Mouse (Mus musculus): ENCODE measurements around the gene Ctdspl. TPM values are rescaled to one million over a fixed set of nuclear protein-coding genes. Genes with fewer than 3 reads are reported as not detected.

The Ctdspl gene
- polyA plus RNA-seq, 1 experiment from 2014 or later, result 7.3 TPM

DNA sequence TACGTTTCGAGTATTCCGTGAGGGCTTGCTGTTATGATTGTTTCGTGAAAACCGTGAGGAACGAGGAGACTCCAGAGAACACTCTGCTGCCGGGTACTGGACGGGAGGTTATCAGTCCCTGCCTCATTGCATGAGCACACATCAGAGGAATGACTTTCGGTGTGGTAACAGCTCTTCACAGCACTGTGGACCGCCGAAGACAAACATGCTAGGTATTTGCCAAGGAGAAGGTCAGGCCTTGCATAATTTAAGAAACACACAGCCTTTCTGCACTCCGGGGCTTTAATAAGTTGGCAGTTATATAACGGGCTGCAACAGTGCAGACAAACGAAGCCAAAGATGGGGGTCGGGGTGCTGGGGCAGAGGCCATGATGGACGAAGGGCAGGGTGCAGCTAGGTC, 25.9 kb downstream of the Ctdspl start:
- H3K4me2 ChIP-seq (replicated peaks), result no peak overlapping the region
- no peak overlapping the region for H3K27ac ChIP-seq
- H3K27me3 ChIP-seq (replicated peaks), result no peaks in the 10 kb centered on the region
- H3K4me3 ChIP-seq, result no peak overlapping the region
- no peaks in the 10 kb centered on the region for H3K36me3 ChIP-seq
- no peak for ATAC-seq (ENCODE audit: low FRiP score, low read depth)
- 95% methylated on average over 16 of the region's 16 CpGs for WGBS
- no peaks in the 10 kb centered on the region for H3K9me3 ChIP-seq
- H3K9ac ChIP-seq, result no peak overlapping the region
- H3K4me1 ChIP-seq, result peaks cover 2% of the 10 kb centered on the region; the same call in 1 of the 2 replicates

DNA sequence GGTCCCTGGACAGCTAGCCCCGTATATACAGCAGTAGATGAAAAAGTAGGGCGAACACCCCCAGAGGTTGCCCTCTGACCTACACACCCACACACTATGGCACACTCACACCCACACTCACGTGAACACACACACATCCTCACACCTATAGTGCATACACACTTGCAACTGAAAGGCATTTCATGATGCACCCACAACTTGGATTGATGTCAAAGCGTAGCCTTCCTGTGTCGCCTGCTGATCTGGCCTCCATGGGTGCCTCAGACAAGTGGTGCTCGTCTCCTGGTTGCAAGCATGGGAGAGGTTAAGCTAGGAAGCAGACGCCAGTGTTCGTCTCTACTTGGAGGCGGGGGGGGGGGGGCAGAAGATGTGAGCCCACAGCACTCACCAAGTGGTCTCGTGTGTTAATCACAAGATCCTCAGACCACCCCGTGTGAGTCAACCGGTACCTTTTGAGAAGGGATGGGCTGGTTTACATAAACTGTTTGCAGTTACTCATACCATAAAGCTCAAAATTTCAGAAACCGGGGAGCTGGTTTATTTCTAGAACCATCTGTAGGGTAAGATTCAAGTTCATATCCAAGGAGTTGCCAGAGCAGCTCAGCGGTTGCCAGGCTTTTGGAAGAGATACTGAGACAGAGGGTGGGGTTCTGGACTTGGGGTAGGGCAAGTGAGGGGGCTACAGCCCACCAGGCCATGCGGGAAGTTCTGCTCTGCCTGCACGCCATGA, 27.4 kb downstream of the Ctdspl start:
- H3K4me2 ChIP-seq (replicated peaks), result no peak overlapping the region
- WGBS, result 94% methylated on average over 16 of the region's 16 CpGs
- H3K9me3 ChIP-seq, result no peaks in the 10 kb centered on the region
- no peak overlapping the region for H3K9ac ChIP-seq
- H3K27me3 ChIP-seq (replicated peaks), result no peaks in the 10 kb centered on the region
- H3K4me3 ChIP-seq, result no peak overlapping the region
- H3K36me3 ChIP-seq, result no peaks in the 10 kb centered on the region
- ATAC-seq (ENCODE audit: low FRiP score, low read depth), result no peak
- H3K4me1 ChIP-seq, result peaks cover 2% of the 10 kb centered on the region; the same call in 1 of the 2 replicates
- no peak overlapping the region for H3K27ac ChIP-seq

DNA sequence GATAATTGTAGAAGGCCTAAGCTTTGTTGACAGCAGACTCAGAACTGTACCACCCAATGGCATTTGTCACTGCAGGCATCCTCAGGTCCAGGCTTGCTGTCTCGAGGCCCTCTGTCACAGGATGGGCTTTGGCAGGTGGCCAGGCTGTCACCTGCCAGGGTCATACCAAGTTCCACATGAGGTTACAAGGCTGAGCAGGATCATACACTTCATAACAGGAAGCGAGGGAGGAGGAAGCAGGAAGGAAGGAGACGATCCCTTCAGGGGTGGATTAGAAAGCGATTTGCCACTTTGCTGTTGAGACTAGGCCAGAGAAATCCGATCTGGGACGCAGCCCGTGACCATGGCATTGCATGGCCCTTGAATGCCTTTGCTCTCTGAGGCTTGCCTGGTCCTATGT, 32.5 kb downstream of the Ctdspl start:
- Histone ChIP-seq H3K36me3 (no peaks in the 10 kb centered on the region), H3K4me3 (no peak overlapping the region), H3K27ac (no peak overlapping the region), H3K4me2 (replicated peaks) (no peak overlapping the region), H3K4me1 (0 out of 2 replicates have a peak, but pooled peaks cover 3% of the 10 kb centered on the region), H3K9ac (no peak overlapping the region), H3K9me3 (no peaks in the 10 kb centered on the region), H3K27me3 (replicated peaks) (no peaks in the 10 kb centered on the region)
- ATAC-seq (ENCODE audit: low FRiP score, low read depth), result no peak
- WGBS, result 88% methylated on average over 7 of the region's 7 CpGs

DNA sequence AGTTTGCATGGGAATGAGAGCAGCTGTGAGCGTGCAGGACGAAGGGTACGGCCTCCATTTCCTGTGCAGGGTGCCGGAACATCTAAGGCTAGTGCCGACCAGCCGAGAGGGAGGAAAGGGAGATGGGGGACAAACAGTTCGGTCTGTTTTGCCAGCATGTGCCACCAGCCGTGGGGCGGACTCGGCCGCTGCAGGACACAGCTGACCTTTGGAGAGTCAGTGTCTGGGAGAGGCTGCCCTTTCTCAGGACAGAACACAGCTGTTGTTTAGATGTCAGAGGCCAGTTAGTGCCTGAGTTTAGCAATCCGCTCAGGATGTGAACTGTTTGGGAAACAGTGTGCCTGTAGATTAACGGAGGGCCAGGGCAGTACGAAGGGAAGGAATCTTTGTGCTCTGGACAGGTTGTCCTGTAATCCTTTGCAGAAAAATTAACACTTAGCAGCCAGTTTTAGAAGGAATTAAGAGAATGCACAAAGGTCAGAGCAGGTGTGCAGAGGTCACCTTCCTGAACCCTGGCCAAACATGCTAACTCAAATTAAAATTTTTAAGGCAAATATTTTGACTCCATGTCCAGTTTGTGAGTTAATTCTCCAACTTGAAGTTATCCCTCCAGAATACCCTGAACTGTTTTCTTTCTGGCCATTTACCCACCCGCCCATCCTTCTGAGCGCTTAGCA, 34.3 kb downstream of the Ctdspl start:
- no peaks in the 10 kb centered on the region for H3K36me3 ChIP-seq
- no peak overlapping the region for H3K9ac ChIP-seq
- no peak overlapping the region for H3K27ac ChIP-seq
- WGBS, result 59% methylated on average over 16 of the region's 16 CpGs
- ATAC-seq (ENCODE audit: low FRiP score, low read depth), result no peak
- H3K27me3 ChIP-seq (replicated peaks), result no peaks in the 10 kb centered on the region
- H3K4me3 ChIP-seq, result no peak overlapping the region
- H3K9me3 ChIP-seq, result no peaks in the 10 kb centered on the region
- H3K4me1 ChIP-seq, result 0 out of 2 replicates have a peak, but pooled peaks cover 3% of the 10 kb centered on the region
- no peak overlapping the region for H3K4me2 ChIP-seq (replicated peaks)

DNA sequence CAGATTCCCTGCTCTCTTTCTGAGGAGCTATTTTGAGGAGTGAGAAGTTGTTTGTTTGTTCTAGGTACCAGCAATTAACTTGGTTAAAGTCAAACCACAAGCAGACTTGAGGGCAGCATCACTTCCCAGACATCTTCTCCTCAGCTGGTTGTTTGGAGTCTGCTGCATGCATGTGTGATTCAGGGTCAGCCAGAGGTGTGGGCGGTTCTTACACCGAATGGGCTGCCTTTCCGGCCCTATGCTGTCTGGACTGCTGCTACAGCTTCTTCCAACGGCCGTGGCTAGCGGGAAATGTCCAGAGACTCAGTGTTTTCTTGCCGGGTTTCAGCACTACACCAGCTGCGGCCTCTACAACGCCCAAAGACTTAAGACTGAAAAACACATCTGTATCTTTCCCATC, 36.9 kb downstream of the Ctdspl start:
- Histone ChIP-seq H3K4me2 (replicated peaks) (no peak overlapping the region), H3K9ac (no peak overlapping the region), H3K4me3 (no peak overlapping the region), H3K27me3 (replicated peaks) (no peaks in the 10 kb centered on the region), H3K27ac (no peak overlapping the region), H3K9me3 (peaks cover 6% of the 10 kb centered on the region; the same call in 1 of the 2 replicates), H3K36me3 (peaks cover 6% of the 10 kb centered on the region; the same call in 1 of the 2 replicates), H3K4me1 (0 out of 2 replicates have a peak, but pooled peaks cover 3% of the 10 kb centered on the region)
- ATAC-seq (ENCODE audit: low FRiP score, low read depth), result no peak
- WGBS, result 80% methylated on average over 9 of the region's 9 CpGs

DNA sequence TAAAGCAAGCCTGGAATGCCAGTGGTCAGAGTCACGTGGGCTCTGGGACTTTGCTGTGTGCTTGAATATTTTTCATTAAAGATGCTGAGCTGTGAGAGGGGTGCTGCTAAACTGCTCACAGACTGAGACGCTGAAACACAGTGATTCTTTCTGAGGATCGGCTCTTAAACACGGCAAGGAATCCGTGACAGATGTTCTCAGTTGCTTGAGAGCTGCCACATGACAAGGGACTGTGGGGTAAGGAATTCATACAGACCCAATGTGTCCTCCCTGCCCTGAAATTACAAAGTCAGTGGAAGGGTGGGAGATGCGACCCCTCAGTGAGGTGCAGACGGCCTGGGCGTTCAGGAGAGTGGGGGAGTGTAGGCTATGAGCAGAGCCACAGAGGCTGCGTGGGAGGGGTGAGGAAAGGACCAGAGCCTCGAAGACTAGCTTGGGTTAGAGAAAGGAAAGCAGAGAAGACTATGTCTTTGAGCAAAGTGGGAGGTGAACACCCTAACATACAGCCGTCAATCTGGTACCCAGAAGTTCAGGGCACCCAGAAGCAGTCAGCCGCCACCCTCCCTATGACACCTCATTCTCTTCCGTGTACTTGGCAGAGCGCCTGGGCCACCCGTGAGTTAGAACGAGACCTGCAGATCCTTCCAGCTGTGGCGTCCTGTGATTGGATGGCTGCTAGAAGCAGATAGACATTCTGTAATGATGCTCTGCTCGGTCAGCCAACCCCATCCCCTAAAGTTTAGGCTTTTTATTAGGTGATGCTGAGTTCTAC, 38.2 kb downstream of the Ctdspl start:
- peaks cover 6% of the 10 kb centered on the region; the same call in 1 of the 2 replicates for H3K36me3 ChIP-seq
- H3K4me3 ChIP-seq, result no peak overlapping the region
- WGBS, result 85% methylated on average over 18 of the region's 18 CpGs
- H3K9ac ChIP-seq, result no peak overlapping the region
- no peak overlapping the region for H3K27ac ChIP-seq
- no peak for ATAC-seq (ENCODE audit: low FRiP score, low read depth)
- H3K27me3 ChIP-seq (replicated peaks), result no peaks in the 10 kb centered on the region
- peaks cover 6% of the 10 kb centered on the region; the same call in 1 of the 2 replicates for H3K9me3 ChIP-seq
- H3K4me1 ChIP-seq, result 0 out of 2 replicates have a peak, but pooled peaks cover 3% of the 10 kb centered on the region
- H3K4me2 ChIP-seq (replicated peaks), result no peak overlapping the region

DNA sequence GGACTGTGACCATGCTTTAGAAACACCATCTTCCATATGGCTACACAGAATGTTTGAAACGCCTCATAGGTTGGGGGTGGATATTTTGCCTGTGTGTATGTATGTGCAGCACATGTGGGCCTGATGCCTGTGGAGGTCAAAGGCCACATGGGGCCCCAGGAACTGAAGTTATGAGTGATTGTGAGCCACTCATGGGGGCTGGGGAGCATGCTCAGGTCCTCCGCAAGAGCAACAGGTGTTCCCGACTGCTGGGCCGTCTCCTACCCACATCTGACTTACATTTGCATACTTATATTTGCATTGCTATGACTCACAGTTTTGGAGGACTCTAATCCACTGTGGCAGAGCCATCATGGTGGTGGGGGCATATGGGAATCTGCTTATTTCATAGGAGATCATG, 43.6 kb downstream of the Ctdspl start:
- 93% methylated on average over 4 of the region's 4 CpGs for WGBS
- Histone ChIP-seq H3K27me3 (replicated peaks) (no peaks in the 10 kb centered on the region), H3K4me2 (replicated peaks) (no peak overlapping the region), H3K4me3 (no peak overlapping the region), H3K4me1 (peaks cover 11% of the 10 kb centered on the region), H3K27ac (no peak overlapping the region), H3K9ac (no peak overlapping the region), H3K36me3 (peaks cover 6% of the 10 kb centered on the region; the same call in 1 of the 2 replicates), H3K9me3 (peaks cover 6% of the 10 kb centered on the region; the same call in 1 of the 2 replicates)
- no peak for ATAC-seq (ENCODE audit: low FRiP score, low read depth)

DNA sequence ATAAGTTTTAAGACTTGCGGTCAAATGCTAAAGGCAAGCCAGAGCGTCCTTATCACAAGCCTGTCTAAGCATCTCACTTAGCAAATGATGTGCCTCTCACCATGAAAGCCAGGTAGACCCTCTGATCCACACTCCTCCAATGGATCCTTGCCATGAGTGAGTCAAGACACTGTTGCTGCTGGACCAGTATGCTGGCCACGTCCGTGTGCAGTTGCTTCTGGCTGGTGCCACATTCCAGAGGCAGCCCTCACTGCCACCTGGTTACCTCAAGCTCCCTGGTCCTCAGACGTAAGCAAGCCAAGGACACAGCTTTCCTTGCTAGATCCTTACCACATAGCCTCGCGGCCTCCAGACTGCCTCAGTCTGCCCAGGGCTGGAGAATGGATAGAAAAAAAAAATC, 46.8 kb downstream of the Ctdspl start:
- H3K27ac ChIP-seq, result no peak overlapping the region
- no peak overlapping the region for H3K9ac ChIP-seq
- no peak overlapping the region for H3K4me3 ChIP-seq
- 88% methylated on average over 7 of the region's 7 CpGs for WGBS
- H3K4me1 ChIP-seq, result peaks cover 27% of the 10 kb centered on the region
- H3K27me3 ChIP-seq (replicated peaks), result no peaks in the 10 kb centered on the region
- H3K9me3 ChIP-seq, result no peaks in the 10 kb centered on the region
- no peaks in the 10 kb centered on the region for H3K36me3 ChIP-seq
- ATAC-seq (ENCODE audit: low FRiP score, low read depth), result no peak
- H3K4me2 ChIP-seq (replicated peaks), result no peak overlapping the region

DNA sequence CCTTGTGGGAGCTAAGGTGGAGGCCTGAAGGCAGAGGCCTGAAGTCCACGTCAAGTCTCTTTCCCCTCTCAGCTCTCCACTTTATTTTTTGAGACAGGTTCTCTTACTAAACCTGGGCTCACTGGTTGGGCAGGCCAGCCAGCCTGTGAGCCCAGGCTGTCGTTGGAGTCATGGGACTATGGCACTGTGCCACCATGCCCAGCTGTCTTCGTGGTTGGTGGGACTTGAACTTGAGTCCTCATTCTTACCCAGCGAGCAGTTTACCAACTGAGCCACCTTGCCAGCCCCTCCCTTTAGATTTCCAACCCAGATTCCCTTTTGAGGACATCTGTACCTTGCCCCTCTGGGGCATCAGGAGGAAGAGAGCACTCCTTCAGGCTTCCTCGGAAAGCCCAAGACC, 47.3 kb downstream of the Ctdspl start:
- no peak overlapping the region for H3K27ac ChIP-seq
- H3K9me3 ChIP-seq, result no peaks in the 10 kb centered on the region
- H3K4me3 ChIP-seq, result no peak overlapping the region
- 85% methylated on average over 5 of the region's 5 CpGs for WGBS
- H3K9ac ChIP-seq, result no peak overlapping the region
- no peak overlapping the region for H3K4me2 ChIP-seq (replicated peaks)
- peaks cover 32% of the 10 kb centered on the region for H3K4me1 ChIP-seq
- no peaks in the 10 kb centered on the region for H3K36me3 ChIP-seq
- ATAC-seq (ENCODE audit: low FRiP score, low read depth), result no peak
- H3K27me3 ChIP-seq (replicated peaks), result no peaks in the 10 kb centered on the region

DNA sequence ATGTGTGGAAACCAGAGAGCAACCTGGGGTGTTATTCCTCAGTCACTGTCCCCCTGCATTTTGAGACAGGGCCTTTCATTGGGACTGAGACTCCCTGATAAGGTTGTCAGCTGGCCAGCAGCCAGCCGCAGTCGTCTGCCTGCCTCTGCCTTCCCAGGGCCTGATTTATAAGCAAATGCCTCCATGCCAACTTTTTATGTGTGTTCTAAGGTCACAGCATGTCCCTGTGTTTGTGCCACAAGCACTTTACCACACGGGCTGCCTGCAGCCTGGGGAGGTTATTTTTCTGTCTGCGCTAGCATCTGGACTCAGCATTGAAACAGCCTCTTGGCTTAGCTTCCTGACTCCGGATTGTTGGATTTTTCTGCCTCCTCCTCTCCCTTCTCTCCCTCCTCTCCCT, 47.9 kb downstream of the Ctdspl start:
- Histone ChIP-seq H3K27me3 (replicated peaks) (no peaks in the 10 kb centered on the region), H3K9ac (no peak overlapping the region), H3K4me2 (replicated peaks) (no peak overlapping the region), H3K9me3 (no peaks in the 10 kb centered on the region), H3K27ac (no peak overlapping the region), H3K36me3 (no peaks in the 10 kb centered on the region), H3K4me3 (no peak overlapping the region), H3K4me1 (peaks cover 35% of the 10 kb centered on the region)
- 33% methylated on average over 5 of the region's 5 CpGs for WGBS
- ATAC-seq (ENCODE audit: low FRiP score, low read depth), result no peak

DNA sequence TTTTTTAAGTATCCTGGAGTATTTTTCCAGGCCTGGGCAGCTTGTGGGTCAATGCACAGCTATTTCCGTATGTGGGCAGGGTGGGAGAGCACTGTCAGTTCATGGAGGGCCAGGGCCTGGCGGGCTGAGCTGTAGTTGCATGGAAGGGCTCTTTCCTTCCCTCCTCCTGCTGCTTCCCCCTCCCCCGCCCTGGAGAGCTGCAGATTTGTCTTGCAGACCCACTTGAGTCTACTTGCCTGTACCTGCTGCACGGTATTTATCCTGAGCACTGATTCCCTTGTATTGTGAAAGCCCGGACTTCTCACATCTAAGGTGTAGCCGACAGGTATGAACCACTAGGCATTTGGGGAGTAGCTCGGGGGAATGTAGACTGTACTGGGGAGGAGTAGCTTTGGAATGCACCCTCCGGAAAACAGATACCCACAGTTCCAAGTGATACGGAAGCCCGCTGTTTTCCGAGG, 49.0 kb downstream of the Ctdspl start:
- 57% methylated on average over 11 of the region's 11 CpGs for WGBS
- Histone ChIP-seq H3K4me2 (replicated peaks) (no peak overlapping the region), H3K27me3 (replicated peaks) (no peaks in the 10 kb centered on the region), H3K27ac (no peak overlapping the region), H3K4me1 (peaks cover 36% of the 10 kb centered on the region), H3K36me3 (no peaks in the 10 kb centered on the region), H3K4me3 (no peak overlapping the region), H3K9ac (no peak overlapping the region), H3K9me3 (no peaks in the 10 kb centered on the region)
- ATAC-seq (ENCODE audit: low FRiP score, low read depth), result no peak

DNA sequence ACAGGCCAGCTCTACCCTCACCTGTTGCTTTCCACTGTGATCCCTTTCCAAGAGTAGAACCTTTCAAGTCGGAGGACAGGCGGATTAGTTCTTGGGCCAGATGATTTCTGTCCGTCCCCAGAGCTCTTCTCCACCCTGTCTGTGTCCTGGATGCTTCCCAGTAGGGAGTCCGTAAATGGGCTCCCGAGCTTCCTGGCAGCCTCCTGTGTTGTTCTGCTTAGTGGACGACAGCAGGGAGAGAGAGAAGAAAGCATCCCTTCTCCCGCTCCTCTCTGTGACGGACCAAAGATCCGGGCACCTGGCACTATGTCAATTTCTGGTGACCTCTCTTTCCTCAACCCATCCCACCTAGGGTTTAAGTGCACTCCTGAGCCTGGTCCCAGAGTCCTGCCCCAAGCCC, 49.5 kb downstream of the Ctdspl start:
- no peaks in the 10 kb centered on the region for H3K36me3 ChIP-seq
- no peak overlapping the region for H3K4me2 ChIP-seq (replicated peaks)
- H3K4me1 ChIP-seq, result peaks cover 42% of the 10 kb centered on the region
- no peak overlapping the region for H3K9ac ChIP-seq
- no peaks in the 10 kb centered on the region for H3K9me3 ChIP-seq
- no peaks in the 10 kb centered on the region for H3K27me3 ChIP-seq (replicated peaks)
- H3K27ac ChIP-seq, result no peak overlapping the region
- 58% methylated on average over 9 of the region's 9 CpGs for WGBS
- H3K4me3 ChIP-seq, result no peak overlapping the region
- no peak for ATAC-seq (ENCODE audit: low FRiP score, low read depth)
